Mouse (Mus musculus) myocyte (in vitro differentiated cells): Measurements from ENCODE around the gene Mbd3. TPM values are rescaled to one million over a fixed set of nuclear protein-coding genes. Genes with fewer than 3 reads are reported as not detected.
A peak's percentile ranks its signal among the peaks of the same experiment; 100 is the strongest.

Experiments
- H3K27me3 ChIP-seq: one replicate; pipeline ENCODE4 v1.6.1; 2011; ENCODE audit not compliant: control insufficient read depth, insufficient read depth, insufficient read length
- H3K36me3 ChIP-seq: one replicate; pipeline ENCODE4 v1.6.1; 2011; ENCODE audit not compliant: control insufficient read depth, insufficient read depth
- H3K4me2 ChIP-seq: one replicate; pipeline ENCODE4 v1.6.1; 2011; ENCODE audit warnings: low read depth, control low read depth
- H3K4me3 ChIP-seq: one replicate; pipeline ENCODE4 v1.5.1; 2011; ENCODE audit warnings: mild to moderate bottlenecking, control low read depth, moderate library complexity
- H3K79me2 ChIP-seq: one replicate; pipeline ENCODE4 v1.6.1; 2011; ENCODE audit not compliant: control insufficient read depth, insufficient read depth
- H3ac ChIP-seq: one replicate; pipeline ENCODE4 v1.6.1; 2011; ENCODE audit not compliant: control insufficient read depth, insufficient read length
- CEBPB ChIP-seq: IDR thresholded peaks from 2 replicates; pipeline ENCODE4 v1.6.1; 2011; ENCODE audit warnings: mild to moderate bottlenecking, moderate library complexity; ENCODE audit not compliant: poor library complexity, insufficient read depth, severe bottlenecking
- E2F4 ChIP-seq: IDR thresholded peaks from one replicate; pipeline ENCODE4 v1.6.1; 2011; ENCODE audit warnings: mild to moderate bottlenecking, control low read depth, moderate library complexity; ENCODE audit not compliant: insufficient read depth
- MAX ChIP-seq: IDR thresholded peaks from one replicate; pipeline ENCODE4 v1.6.1; 2011; ENCODE audit warnings: low read depth, mild to moderate bottlenecking, control low read depth
- MYOD1 ChIP-seq, 3 experiments: IDR thresholded peaks; one replicate each; pipeline ENCODE4 v1.6.1; 2011; ENCODE audit warnings: control low read depth in 2 of 3, low read depth in 2 of 3, mild to moderate bottlenecking in 2 of 3, moderate library complexity in 1 of 3; ENCODE audit not compliant: insufficient read length in 2 of 3, control insufficient read depth in 1 of 3
- MYOG ChIP-seq, 3 experiments: IDR thresholded peaks; one replicate each; pipeline ENCODE4 v1.6.1; 2011; ENCODE audit warnings: control low read depth in 2 of 3, low read depth in 2 of 3, mild to moderate bottlenecking in 2 of 3; ENCODE audit not compliant: insufficient read length in 2 of 3, control insufficient read depth in 1 of 3, insufficient read depth in 1 of 3
- POLR2A ChIP-seq: IDR thresholded peaks from one replicate; pipeline ENCODE4 v1.6.1; 2011; ENCODE audit warnings: low read depth, mild to moderate bottlenecking, control low read depth, moderate library complexity; ENCODE audit not compliant: insufficient read length
- POLR2AphosphoS2 ChIP-seq: IDR thresholded peaks from one replicate; pipeline ENCODE4 v1.6.1; 2011; ENCODE audit warnings: low read depth, control low read depth; ENCODE audit not compliant: insufficient read length
- REST ChIP-seq: IDR thresholded peaks from one replicate; pipeline ENCODE4 v1.6.1; 2011; ENCODE audit warnings: mild to moderate bottlenecking, control low read depth, moderate library complexity; ENCODE audit not compliant: insufficient read depth, insufficient read length
- SRF ChIP-seq: IDR thresholded peaks from one replicate; pipeline ENCODE4 v1.6.1; 2011; ENCODE audit warnings: low read depth; ENCODE audit not compliant: control insufficient read depth, insufficient read length
- TCF12 ChIP-seq: IDR thresholded peaks from one replicate; pipeline ENCODE4 v1.6.1; 2011; ENCODE audit warnings: mild to moderate bottlenecking, control low read depth; ENCODE audit not compliant: poor library complexity, insufficient read depth, severe bottlenecking
- TCF3 ChIP-seq: IDR thresholded peaks from one replicate; pipeline ENCODE4 v1.6.1; 2011; ENCODE audit warnings: low read depth, control low read depth; ENCODE audit not compliant: insufficient read length
- USF1 ChIP-seq: IDR thresholded peaks from one replicate; pipeline ENCODE4 v1.6.1; 2011; ENCODE audit warnings: low read depth, mild to moderate bottlenecking, control low read depth, moderate library complexity
- polyA plus RNA-seq: library from polyadenylated mRNA; unstranded; fragments of >200 nt; fragmentation: generic; extraction: Trizol; gene quantifications from one replicate; pipeline ENCODE4 v1.2.1, GENCODE M21; 2012; ENCODE audit warnings: missing spikeins

Mbd3 gene
- polyA plus RNA-seq, 1 experiment: 190 TPM

DNA sequence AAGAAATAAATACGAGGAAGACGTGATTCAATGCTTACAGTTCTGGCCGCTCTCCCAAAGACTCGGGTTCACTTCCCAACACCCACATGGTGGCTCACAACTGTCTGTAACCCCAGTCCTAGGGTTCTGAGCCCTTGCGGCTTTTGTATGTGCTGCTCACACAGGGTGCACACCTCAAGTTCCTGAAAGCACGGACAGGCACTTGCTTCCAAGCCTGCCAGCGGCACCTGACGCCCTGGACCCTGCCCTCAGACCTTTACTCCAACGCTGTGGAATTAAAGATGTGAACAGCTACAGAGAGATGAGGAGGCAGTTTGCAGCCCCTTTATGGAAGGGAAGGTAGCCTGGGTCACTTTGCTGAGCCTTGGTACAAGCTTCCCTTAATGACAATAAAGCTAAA lies 8.7 kb downstream of the Mbd3 start:
- Histone ChIP-seq H3ac (no peak overlapping the region), H3K36me3 (peaks cover 13% of the 10 kb centered on the region)
- TF ChIP-seq MYOG (IDR thresholded peaks at IDR 0.05; ENCODE audit: control insufficient read depth in 1 of 3, insufficient read depth in 1 of 3, insufficient read length in 2 of 3, low read depth in 2 of 3) (no peak), E2F4 (no peak), USF1 (no peak), POLR2AphosphoS2 (no peak), SRF (no peak), TCF3 (no peak), TCF12 (no peak), MYOD1 (IDR thresholded peaks at IDR 0.05; ENCODE audit: control insufficient read depth in 1 of 3, insufficient read length in 2 of 3, low read depth in 2 of 3) (no peak), CEBPB (no peak)

GRCm38 (mm10) chr10:80389185-80389708 lies 10.1 kb downstream of the Mbd3 start:
- Histone ChIP-seq H3K4me2 (no peak overlapping the region), H3ac (no peak overlapping the region), H3K36me3 (peaks cover 9% of the 10 kb centered on the region), H3K79me2 (peaks cover 28% of the 10 kb centered on the region), H3K4me3 (no peak overlapping the region), H3K27me3 (no peaks in the 10 kb centered on the region)
- TF ChIP-seq TCF3: no peak
- no peak for TF ChIP-seq MYOD1 (IDR thresholded peaks at IDR 0.05; ENCODE audit: control insufficient read depth in 1 of 3, insufficient read length in 2 of 3, low read depth in 2 of 3)
- no peak for TF ChIP-seq POLR2A
- no peak for TF ChIP-seq E2F4
- no peak for TF ChIP-seq POLR2AphosphoS2
- no peak for TF ChIP-seq TCF12
- no peak for TF ChIP-seq CEBPB
- no peak for TF ChIP-seq SRF
- TF ChIP-seq REST: no peak
- TF ChIP-seq MAX: no peak
- TF ChIP-seq USF1: no peak
- no peak for TF ChIP-seq MYOG (IDR thresholded peaks at IDR 0.05; ENCODE audit: control insufficient read depth in 1 of 3, insufficient read depth in 1 of 3, insufficient read length in 2 of 3, low read depth in 2 of 3)

More for the DNA sequence above, 8.7 kb downstream of the Mbd3 start:
- H3K79me2 ChIP-seq: peaks cover 22% of the 10 kb centered on the region
- no peak overlapping the region for H3K4me3 ChIP-seq
- no peak overlapping the region for H3K4me2 ChIP-seq
- no peaks in the 10 kb centered on the region for H3K27me3 ChIP-seq

- TF ChIP-seq REST: no peak
- TF ChIP-seq POLR2A: no peak
- no peak for TF ChIP-seq TCF12
- TF ChIP-seq SRF: no peak
- TF ChIP-seq TCF3: no peak
- no peak for TF ChIP-seq MYOD1 (IDR thresholded peaks at IDR 0.05; ENCODE audit: control insufficient read depth in 1 of 3, insufficient read length in 2 of 3, low read depth in 2 of 3)
- no peak for TF ChIP-seq USF1
- no peak for TF ChIP-seq POLR2AphosphoS2
- TF ChIP-seq CEBPB: no peak
- no peak for TF ChIP-seq E2F4
- no peak for TF ChIP-seq MAX
- TF ChIP-seq MYOG (IDR thresholded peaks at IDR 0.05; ENCODE audit: control insufficient read depth in 1 of 3, insufficient read depth in 1 of 3, insufficient read length in 2 of 3, low read depth in 2 of 3): no peak
- Histone ChIP-seq H3ac (no peak overlapping the region), H3K79me2 (peaks cover 34% of the 10 kb centered on the region), H3K36me3 (peaks cover 4% of the 10 kb centered on the region), H3K4me3 (peak overlapping the region; percentile 100), H3K4me2 (no peak overlapping the region), H3K27me3 (no peaks in the 10 kb centered on the region)
These were observed 10.6 kb downstream of the Mbd3 start for GRCm38 (mm10) chr10:80388731-80389130.

DNA sequence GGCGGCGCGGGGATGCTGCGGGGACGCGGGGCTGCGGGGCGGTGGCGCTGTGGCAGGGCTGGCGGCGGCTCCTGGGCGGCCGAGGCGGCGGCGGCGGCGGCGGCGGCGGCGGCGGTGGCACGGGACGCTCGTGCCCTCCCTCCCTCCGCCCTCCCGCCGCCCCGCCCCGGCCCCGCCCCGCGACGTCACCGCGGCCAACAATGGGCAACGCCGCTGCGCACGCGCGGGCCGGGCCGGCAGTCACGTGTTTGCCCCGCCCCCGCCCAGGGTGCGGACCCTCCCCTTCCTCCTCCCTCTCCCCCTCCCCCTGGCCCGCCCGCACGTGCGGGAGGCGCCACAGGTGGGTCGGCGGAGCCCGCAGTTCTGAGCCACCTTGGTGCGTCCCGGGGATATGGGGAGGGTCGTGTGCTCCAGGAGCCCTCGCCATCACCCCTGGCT lies 11.8 kb downstream of the Mbd3 start, which contains the start of gene Mex3d:
Gene Mex3d (minus strand): TSS at position 138 of the 438 bp plus-strand sequence.
- Histone ChIP-seq H3ac (peak within 1 kb of the TSS; percentile 87), H3K27me3 (no peaks in the 10 kb centered on the region), H3K4me3 (peak within 1 kb of the TSS; percentile 100), H3K79me2 (peaks cover 46% of the 10 kb centered on the region), H3K36me3 (no peaks in the 10 kb centered on the region), H3K4me2 (peak within 1 kb of the TSS; percentile 100)
- TF ChIP-seq MYOD1 (IDR thresholded peaks at IDR 0.05; ENCODE audit: control insufficient read depth in 1 of 3, insufficient read length in 2 of 3, low read depth in 2 of 3) (peak in 1 of 3 experiments; percentile 66), POLR2AphosphoS2 (peak; percentile 36), POLR2A (peak; percentile 57), USF1 (peak; percentile 36), CEBPB (no peak)

DNA sequence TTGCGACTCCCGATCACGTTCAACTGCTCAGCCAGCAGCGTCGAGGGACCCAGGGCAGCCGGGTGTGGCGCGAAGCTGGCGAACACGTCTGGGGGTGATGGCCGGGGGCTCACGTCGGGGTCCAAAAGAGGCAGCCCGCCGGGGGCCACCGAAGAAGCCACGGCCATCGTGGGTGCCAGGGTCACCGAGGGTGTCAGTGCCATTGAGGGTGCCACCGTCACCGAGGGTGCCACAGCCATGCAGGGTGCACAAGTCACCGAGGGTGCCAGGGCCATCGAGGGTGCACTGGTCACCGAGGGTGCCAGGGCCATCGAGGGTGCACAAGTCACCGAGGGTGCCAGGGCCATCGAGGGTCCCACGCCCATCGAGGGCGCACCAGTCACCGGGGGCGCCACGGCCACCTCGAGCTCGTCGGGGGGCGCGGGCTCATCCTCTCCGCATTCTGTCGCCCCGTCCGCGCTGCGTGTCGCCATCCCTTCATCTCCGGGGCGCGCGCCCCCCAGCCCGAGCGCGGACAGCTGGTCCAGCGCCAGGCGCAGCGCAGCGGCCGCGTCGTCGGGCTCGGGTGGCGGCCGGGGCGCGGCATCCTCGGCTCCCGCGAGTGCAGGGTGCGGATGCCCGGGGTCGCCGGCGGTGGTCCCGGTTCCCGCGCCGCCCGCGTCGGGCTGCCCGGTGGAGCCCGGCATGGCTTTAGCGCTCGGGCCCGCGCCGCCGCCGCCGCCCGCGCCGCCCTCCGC lies 12.4 kb downstream of the Mbd3 start:
- no peaks in the 10 kb centered on the region for H3K27me3 ChIP-seq
- peak overlapping the region; percentile 94 for H3K4me2 ChIP-seq
- TF ChIP-seq SRF (no peak), MAX (no peak), TCF12 (no peak), USF1 (no peak), E2F4 (no peak), POLR2AphosphoS2 (peak; percentile 6), CEBPB (no peak), REST (no peak), MYOG (IDR thresholded peaks at IDR 0.05; ENCODE audit: control insufficient read depth in 1 of 3, insufficient read depth in 1 of 3, insufficient read length in 2 of 3, low read depth in 2 of 3) (peak in 1 of 3 experiments; percentile 14), TCF3 (no peak), POLR2A (peak; percentile 5), MYOD1 (IDR thresholded peaks at IDR 0.05; ENCODE audit: control insufficient read depth in 1 of 3, insufficient read length in 2 of 3, low read depth in 2 of 3) (peak in 1 of 3 experiments; percentile 20)
- H3K36me3 ChIP-seq: no peaks in the 10 kb centered on the region
- H3K79me2 ChIP-seq: peaks cover 51% of the 10 kb centered on the region
- peak overlapping the region; percentile 100 for H3K4me3 ChIP-seq
- peak overlapping the region; percentile 87 for H3ac ChIP-seq
